Mouse (Mus musculus) thymus, adult 18-20 months (tissue): ENCODE measurements around the gene Map4k4.

Experiments used
- DNase-seq, 2 experiments: peaks; one replicate each; pipeline ENCODE4 v3.0.0; 2022; ENCODE audit warnings: mixed read lengths in 2 of 2

Map4k4 gene

GRCm38 (mm10) chr1:39965461-39965860 lies 64.7 kb downstream of the Map4k4 start:
- DNase-seq = no peak

- DNase-seq = no peak
Observed at GRCm38 (mm10) chr1:39968999-39969398, 68.3 kb downstream of the Map4k4 start.

GRCm38 (mm10) chr1:39969771-39970406 lies 69.2 kb downstream of the Map4k4 start:
- no peak for DNase-seq

- no peak for DNase-seq
Observed at GRCm38 (mm10) chr1:39972411-39972810, 71.7 kb downstream of the Map4k4 start.

GRCm38 (mm10) chr1:39973911-39974310 lies 73.2 kb downstream of the Map4k4 start:
- DNase-seq = no peak

GRCm38 (mm10) chr1:39975005-39975404 lies 74.3 kb downstream of the Map4k4 start:
- no peak for DNase-seq

- DNase-seq = no peak
Observed at GRCm38 (mm10) chr1:39976107-39976506, 75.4 kb downstream of the Map4k4 start.

- no peak for DNase-seq
Observed at GRCm38 (mm10) chr1:39976847-39977744, 76.4 kb downstream of the Map4k4 start.

GRCm38 (mm10) chr1:39978781-39979486 lies 78.2 kb downstream of the Map4k4 start:
- no peak for DNase-seq

- DNase-seq = no peak
Observed at GRCm38 (mm10) chr1:39980314-39981290, 79.9 kb downstream of the Map4k4 start.

GRCm38 (mm10) chr1:39981970-39982369 lies 81.3 kb downstream of the Map4k4 start:
- DNase-seq = no peak

- DNase-seq = no peak
Observed at GRCm38 (mm10) chr1:39982727-39983487, 82.2 kb downstream of the Map4k4 start.

- no peak for DNase-seq
Observed at GRCm38 (mm10) chr1:39984331-39984730, 83.6 kb downstream of the Map4k4 start.

- no peak for DNase-seq
Observed at GRCm38 (mm10) chr1:39986820-39987219, 86.1 kb downstream of the Map4k4 start.

- no peak for DNase-seq
Observed at GRCm38 (mm10) chr1:39988841-39989240, 88.1 kb downstream of the Map4k4 start.

GRCm38 (mm10) chr1:39990041-39990440 lies 89.3 kb downstream of the Map4k4 start:
- no peak for DNase-seq

- DNase-seq = no peak
Observed at GRCm38 (mm10) chr1:39993921-39994320, 93.2 kb downstream of the Map4k4 start.

GRCm38 (mm10) chr1:39995593-39995992 lies 94.9 kb downstream of the Map4k4 start:
- DNase-seq = no peak

GRCm38 (mm10) chr1:40000476-40000875 lies 99.8 kb downstream of the Map4k4 start:
- no peak for DNase-seq

- no peak for DNase-seq
Observed at GRCm38 (mm10) chr1:40000899-40001298, 100.2 kb downstream of the Map4k4 start.

- no peak for DNase-seq
Observed at GRCm38 (mm10) chr1:40002129-40002727, 101.5 kb downstream of the Map4k4 start.
